Mouse (Mus musculus): ENCODE measurements around the gene Gsdma. TPM values are rescaled to one million over a fixed set of nuclear protein-coding genes. Genes with fewer than 3 reads are reported as not detected.

Gsdma gene
- polyA plus RNA-seq, 1 experiment from 2014 or later, result 10.5 TPM

GRCm38 (mm10) chr11:98681786-98682745 is 17.9 kb downstream of the Gsdma start, which contains the start of gene Psmd3:
Gene Psmd3 (plus strand): TSS chr11:98682554.
- H3K36me3 ChIP-seq, result peaks cover 24% of the 10 kb centered on the region
- WGBS, result 4% methylated on average over 45 of the region's 45 CpGs
- H3K9ac ChIP-seq, result peak within 1 kb of the TSS; percentile 99
- peak within 1 kb of the TSS; percentile 70 for H3K4me2 ChIP-seq
- H3K4me1 ChIP-seq, result peaks cover 9% of the 10 kb centered on the region
- no peaks in the 10 kb centered on the region for H3K9me3 ChIP-seq
- H3K27me3 ChIP-seq, result no peaks in the 10 kb centered on the region
- peak; percentile 95 for ATAC-seq (ENCODE audit: insufficient number of reproducible peaks, low FRiP score, low TSS enrichment, low read depth)
- H3K27ac ChIP-seq, result peak within 1 kb of the TSS; percentile 86
- peak within 1 kb of the TSS; percentile 99 for H3K4me3 ChIP-seq

- H3K4me3 ChIP-seq, result peak overlapping the region; percentile 99
- H3K9ac ChIP-seq, result peak overlapping the region; percentile 99
- no peaks in the 10 kb centered on the region for H3K27me3 ChIP-seq
- H3K9me3 ChIP-seq, result no peaks in the 10 kb centered on the region
- peaks cover 31% of the 10 kb centered on the region for H3K36me3 ChIP-seq
- WGBS, result 0% methylated on average over 23 of the region's 23 CpGs
- ATAC-seq (ENCODE audit: insufficient number of reproducible peaks, low FRiP score, low TSS enrichment, low read depth), result peak; percentile 22
- peak overlapping the region; percentile 74 for H3K27ac ChIP-seq
- peaks cover 9% of the 10 kb centered on the region for H3K4me1 ChIP-seq
- H3K4me2 ChIP-seq, result peak overlapping the region; percentile 70
Observed at GRCm38 (mm10) chr11:98682811-98683210, 18.7 kb downstream of the Gsdma start.

GRCm38 (mm10) chr11:98685642-98686041 is 21.5 kb downstream of the Gsdma start:
- H3K4me1 ChIP-seq, result peaks cover 9% of the 10 kb centered on the region
- H3K36me3 ChIP-seq, result peaks cover 54% of the 10 kb centered on the region
- no peak overlapping the region for H3K4me2 ChIP-seq
- no peak overlapping the region for H3K27ac ChIP-seq
- H3K4me3 ChIP-seq, result no peak overlapping the region
- H3K9ac ChIP-seq, result no peak overlapping the region
- WGBS, result 94% methylated on average over 9 of the region's 9 CpGs
- no peaks in the 10 kb centered on the region for H3K9me3 ChIP-seq
- H3K27me3 ChIP-seq, result no peaks in the 10 kb centered on the region
- no peak for ATAC-seq (ENCODE audit: insufficient number of reproducible peaks, low FRiP score, low TSS enrichment, low read depth)

DNA sequence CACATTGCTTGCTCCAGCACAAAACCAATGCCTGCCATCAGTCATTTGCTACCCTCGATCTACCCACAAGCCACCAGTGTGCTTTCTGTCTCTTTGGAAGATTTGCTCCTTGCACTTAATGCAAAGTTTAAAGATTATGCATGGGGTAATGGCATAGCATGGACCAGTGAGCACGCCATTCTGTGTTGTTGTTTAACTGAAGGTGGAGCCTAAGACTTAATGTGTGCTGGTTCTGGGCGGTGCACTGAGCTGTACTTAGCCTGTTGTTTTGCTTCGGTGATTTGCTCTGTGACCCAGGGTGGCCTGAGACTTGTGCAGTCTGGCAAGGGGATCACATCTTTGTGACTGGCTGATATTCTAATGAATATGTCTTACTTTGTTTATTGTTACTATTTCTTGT is 22.8 kb downstream of the Gsdma start:
- no peak overlapping the region for H3K4me2 ChIP-seq
- no peak overlapping the region for H3K27ac ChIP-seq
- WGBS, result 88% methylated on average over 4 of the region's 4 CpGs
- no peaks in the 10 kb centered on the region for H3K9me3 ChIP-seq
- H3K4me1 ChIP-seq, result peaks cover 9% of the 10 kb centered on the region
- H3K36me3 ChIP-seq, result peaks cover 68% of the 10 kb centered on the region
- H3K9ac ChIP-seq, result no peak overlapping the region
- no peaks in the 10 kb centered on the region for H3K27me3 ChIP-seq
- no peak overlapping the region for H3K4me3 ChIP-seq
- ATAC-seq (ENCODE audit: insufficient number of reproducible peaks, low FRiP score, low TSS enrichment, low read depth), result no peak

DNA sequence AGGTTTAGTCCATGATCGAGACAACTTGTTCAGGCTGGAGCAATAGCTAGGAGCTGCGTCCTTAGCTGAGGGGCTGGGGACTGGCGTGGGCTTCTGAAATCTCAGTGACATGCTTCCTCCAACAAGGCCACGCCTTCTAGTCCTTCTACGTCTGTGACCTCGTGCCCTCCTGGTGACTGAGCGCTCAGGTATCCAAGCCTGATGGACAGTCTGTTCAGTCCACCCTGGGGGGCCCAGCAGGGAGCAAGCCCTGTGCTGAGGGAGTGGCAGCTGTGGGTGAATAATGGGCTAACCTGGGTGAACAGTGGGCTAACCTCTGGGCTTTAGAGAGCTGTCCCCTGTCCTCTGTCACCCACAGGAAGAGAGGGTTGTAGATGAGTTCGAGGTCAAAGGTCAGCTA is 23.9 kb downstream of the Gsdma start:
- Histone ChIP-seq H3K4me3 (no peak overlapping the region), H3K27me3 (no peaks in the 10 kb centered on the region), H3K36me3 (peaks cover 78% of the 10 kb centered on the region), H3K9me3 (no peaks in the 10 kb centered on the region), H3K4me2 (no peak overlapping the region), H3K9ac (no peak overlapping the region), H3K4me1 (peaks cover 9% of the 10 kb centered on the region; the same call in 1 of the 2 replicates), H3K27ac (no peak overlapping the region)
- WGBS, result 86% methylated on average over 8 of the region's 8 CpGs
- 0 out of 2 replicates have a peak, but pooled peaks have one; percentile 15 for ATAC-seq (ENCODE audit: insufficient number of reproducible peaks, low FRiP score, low TSS enrichment, low read depth)

DNA sequence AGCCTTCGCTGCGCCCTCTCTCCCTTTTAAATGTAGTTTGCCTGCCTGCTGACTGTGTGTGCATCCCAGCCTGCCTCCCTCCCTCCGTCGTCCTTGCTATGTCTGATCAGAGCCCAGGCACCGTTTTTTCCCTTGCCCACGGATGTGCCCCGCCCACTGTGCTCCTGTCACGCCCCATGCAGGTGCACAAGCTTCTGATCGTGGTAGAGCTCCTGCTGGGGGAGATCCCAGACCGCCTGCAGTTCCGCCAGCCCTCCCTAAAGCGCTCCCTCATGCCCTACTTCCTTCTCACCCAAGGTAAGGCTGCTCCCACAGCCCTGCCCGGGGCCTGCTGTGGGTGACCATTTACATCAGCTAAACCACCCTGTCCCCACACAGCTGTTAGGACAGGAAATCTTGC is 29.1 kb downstream of the Gsdma start:
- Histone ChIP-seq H3K9me3 (no peaks in the 10 kb centered on the region), H3K27ac (no peak overlapping the region), H3K9ac (no peak overlapping the region), H3K36me3 (peaks cover 84% of the 10 kb centered on the region), H3K4me1 (no peaks in the 10 kb centered on the region), H3K4me2 (no peak overlapping the region), H3K27me3 (no peaks in the 10 kb centered on the region), H3K4me3 (no peak overlapping the region)
- 64% methylated on average over 13 of the region's 13 CpGs for WGBS
- no peak for ATAC-seq (ENCODE audit: insufficient number of reproducible peaks, low FRiP score, low TSS enrichment, low read depth)

DNA sequence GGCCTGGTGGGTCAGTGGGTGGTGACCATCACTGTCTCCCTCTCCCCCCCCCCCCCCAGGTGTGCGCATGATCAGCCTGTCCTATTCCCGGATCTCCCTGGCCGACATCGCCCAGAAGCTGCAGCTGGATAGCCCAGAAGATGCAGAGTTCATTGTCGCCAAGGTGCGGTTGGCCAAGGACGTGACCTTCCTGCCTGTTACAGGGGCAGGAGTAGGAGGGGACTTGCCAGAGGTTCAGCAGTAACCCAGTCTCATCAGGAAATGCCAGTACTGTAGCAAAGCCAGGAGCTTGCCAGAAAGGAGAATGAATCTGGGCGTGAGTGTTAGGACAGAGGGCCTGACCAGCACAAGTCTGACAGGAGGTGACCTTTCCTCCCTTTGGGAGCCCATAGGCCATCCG is 29.6 kb downstream of the Gsdma start:
- Histone ChIP-seq H3K36me3 (peaks cover 81% of the 10 kb centered on the region), H3K4me1 (no peaks in the 10 kb centered on the region), H3K27ac (no peak overlapping the region), H3K9ac (no peak overlapping the region), H3K4me2 (no peak overlapping the region), H3K9me3 (no peaks in the 10 kb centered on the region), H3K27me3 (no peaks in the 10 kb centered on the region), H3K4me3 (no peak overlapping the region)
- ATAC-seq (ENCODE audit: insufficient number of reproducible peaks, low FRiP score, low TSS enrichment, low read depth), result no peak
- WGBS, result 82% methylated on average over 9 of the region's 9 CpGs

- WGBS, result 79% methylated on average over 9 of the region's 9 CpGs
- H3K9ac ChIP-seq, result no peak overlapping the region
- H3K27me3 ChIP-seq, result no peaks in the 10 kb centered on the region
- H3K4me3 ChIP-seq, result no peak overlapping the region
- H3K9me3 ChIP-seq, result no peaks in the 10 kb centered on the region
- H3K4me1 ChIP-seq, result no peaks in the 10 kb centered on the region
- no peak for ATAC-seq (ENCODE audit: insufficient number of reproducible peaks, low FRiP score, low TSS enrichment, low read depth)
- H3K4me2 ChIP-seq, result no peak overlapping the region
- H3K36me3 ChIP-seq, result peaks cover 78% of the 10 kb centered on the region
- no peak overlapping the region for H3K27ac ChIP-seq
Observed at GRCm38 (mm10) chr11:98694301-98694700, 30.1 kb downstream of the Gsdma start.

GRCm38 (mm10) chr11:98695408-98695807 is 31.3 kb downstream of the Gsdma start:
- WGBS, result 74% methylated on average over 14 of the region's 14 CpGs
- Histone ChIP-seq H3K27ac (no peak overlapping the region), H3K9ac (no peak overlapping the region), H3K4me3 (no peak overlapping the region), H3K9me3 (no peaks in the 10 kb centered on the region), H3K4me1 (peaks cover 7% of the 10 kb centered on the region), H3K36me3 (peaks cover 67% of the 10 kb centered on the region), H3K4me2 (no peak overlapping the region), H3K27me3 (no peaks in the 10 kb centered on the region)
- no peak for ATAC-seq (ENCODE audit: insufficient number of reproducible peaks, low FRiP score, low TSS enrichment, low read depth)

GRCm38 (mm10) chr11:98696454-98697216 is 32.5 kb downstream of the Gsdma start:
- H3K4me2 ChIP-seq, result no peak overlapping the region
- no peak for ATAC-seq (ENCODE audit: insufficient number of reproducible peaks, low FRiP score, low TSS enrichment, low read depth)
- H3K36me3 ChIP-seq, result peaks cover 55% of the 10 kb centered on the region
- H3K4me1 ChIP-seq, result peaks cover 18% of the 10 kb centered on the region
- no peaks in the 10 kb centered on the region for H3K9me3 ChIP-seq
- WGBS, result 84% methylated on average over 14 of the region's 14 CpGs
- no peak overlapping the region for H3K27ac ChIP-seq
- no peak overlapping the region for H3K4me3 ChIP-seq
- 0 out of 2 replicates have a peak, but pooled peaks cover 4% of the 10 kb centered on the region for H3K27me3 ChIP-seq
- no peak overlapping the region for H3K9ac ChIP-seq

GRCm38 (mm10) chr11:98697225-98697624 is 33.1 kb downstream of the Gsdma start:
- no peak overlapping the region for H3K4me2 ChIP-seq
- H3K9ac ChIP-seq, result no peak overlapping the region
- H3K27ac ChIP-seq, result no peak overlapping the region
- H3K4me3 ChIP-seq, result no peak overlapping the region
- peaks cover 21% of the 10 kb centered on the region for H3K4me1 ChIP-seq
- peaks cover 49% of the 10 kb centered on the region for H3K36me3 ChIP-seq
- ATAC-seq (ENCODE audit: insufficient number of reproducible peaks, low FRiP score, low TSS enrichment, low read depth), result no peak
- H3K9me3 ChIP-seq, result no peaks in the 10 kb centered on the region
- WGBS, result 88% methylated on average over 12 of the region's 12 CpGs
- H3K27me3 ChIP-seq, result 0 out of 2 replicates have a peak, but pooled peaks cover 4% of the 10 kb centered on the region
